Mouse (Mus musculus) liver, adult 2 months (tissue): ENCODE results near the gene Spg7.
A peak's percentile ranks its signal among the peaks of the same experiment; 100 is the strongest.

ENCODE experiments used
- CTCF ChIP-seq: fragments of 200-500 bp; IDR thresholded peaks from 2 replicates; pipeline ENCODE4 v1.5.1; 2011; ENCODE audit warnings: low read depth, low read length, control low read depth
- POLR2A ChIP-seq: fragments of 200-500 bp; IDR thresholded peaks from 2 replicates; pipeline ENCODE4 v1.6.1; 2011; ENCODE audit warnings: low read length, control low read depth; ENCODE audit not compliant: insufficient read depth; ENCODE audit errors: extremely low read depth

DNA sequence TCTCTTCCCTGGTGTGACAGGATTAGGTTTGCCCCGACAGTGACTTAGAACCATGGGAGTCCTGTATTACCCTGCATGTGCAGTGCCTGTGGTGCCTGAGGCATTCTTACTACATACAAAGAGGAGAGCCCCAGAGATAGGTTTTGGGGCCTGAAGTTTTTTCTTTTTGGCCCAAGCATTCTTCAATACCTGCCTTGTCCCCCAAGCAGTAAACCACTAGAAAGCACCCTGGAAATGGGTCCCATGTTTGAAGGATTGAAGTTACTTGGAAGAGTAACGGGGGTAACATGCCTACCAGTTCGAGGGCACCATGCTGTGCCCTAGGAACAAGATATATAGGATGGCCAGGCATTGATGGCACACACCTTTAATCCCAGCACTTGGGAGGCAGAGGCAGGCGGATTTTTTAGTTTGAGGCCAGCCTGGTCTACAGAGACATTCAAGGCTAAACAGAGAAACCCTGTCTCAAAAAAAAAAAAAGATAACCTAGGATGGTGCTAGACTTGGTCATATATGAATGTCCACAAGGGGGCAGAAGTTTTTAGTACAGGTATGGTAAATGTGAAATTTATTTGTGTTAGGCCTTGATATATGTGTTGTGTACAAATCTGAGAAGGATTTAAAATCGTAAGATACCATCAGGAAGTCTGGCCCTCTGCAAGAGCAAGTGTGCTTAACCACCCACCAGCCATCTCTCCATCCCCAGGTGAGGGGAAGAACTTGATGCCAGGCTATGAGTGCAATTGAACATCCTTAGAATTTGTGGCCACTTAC is 43.0 kb downstream of the Spg7 start:
- TF ChIP-seq POLR2A (no peak), CTCF (peak; percentile 12; the same call in 1 of the 2 replicates)
